Mouse (Mus musculus) liver, postnatal 0 days (tissue): ENCODE results near the gene Lrrc28.

ENCODE experiments used
- CTCF ChIP-seq: sonication (generic); IDR thresholded peaks from 2 replicates; pipeline ENCODE4 v1.5.1; 2016; ENCODE audit warnings: antibody characterized with exemption, low read depth
- EP300 ChIP-seq: IDR thresholded peaks from 2 replicates; pipeline ENCODE4 v1.6.1; 2016; ENCODE audit warnings: antibody characterized with exemption, low read depth, mild to moderate bottlenecking

DNA sequence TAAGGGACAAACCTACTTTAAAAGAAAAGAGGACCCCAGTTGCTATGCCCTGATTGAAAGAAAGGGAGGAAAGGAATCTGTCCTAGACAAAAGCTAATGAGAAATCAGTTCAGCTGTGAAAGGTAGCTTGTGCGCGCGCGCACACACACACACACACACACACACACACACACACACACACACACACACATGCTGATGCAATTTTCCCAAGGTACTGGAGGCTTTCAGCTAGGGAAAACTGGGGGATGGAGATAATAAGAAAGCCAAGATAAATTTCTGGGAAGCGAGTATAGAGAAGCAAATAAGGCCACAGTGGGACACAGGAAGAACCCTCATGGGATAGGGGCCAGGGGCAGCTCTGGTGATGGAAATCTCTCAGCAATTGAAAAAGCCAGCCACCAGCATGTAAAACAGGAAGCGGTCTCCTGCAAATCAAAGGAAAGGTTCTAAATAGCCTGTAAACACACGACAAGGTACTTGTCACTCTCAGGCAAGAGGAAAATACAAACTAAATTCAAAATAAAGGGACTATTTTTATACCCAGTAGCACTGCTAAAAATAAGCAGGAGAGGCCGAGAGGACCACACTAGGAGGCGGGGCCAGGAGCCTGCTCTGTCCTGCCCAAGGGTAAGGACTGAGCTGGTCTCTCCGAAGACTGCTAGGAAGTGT is 31.1 kb downstream of the Lrrc28 start:
- TF ChIP-seq CTCF (no peak), EP300 (peak; percentile 16; the same call in 1 of the 2 replicates)
